Mouse (Mus musculus) lung, embryonic 15.5 days (tissue): ENCODE measurements around the gene Arrdc4. TPM values are rescaled to one million over a fixed set of nuclear protein-coding genes. Genes with fewer than 3 reads are reported as not detected.

Experiments used
- ATAC-seq: fragments of 200-750 bp; cut with Nextera tagmentation; 2 replicates; pipeline ENCODE4 v1.8.0; 2017; ENCODE audit warnings: moderate number of reproducible peaks, borderline replicate concordance; ENCODE audit not compliant: low FRiP score, low TSS enrichment; ENCODE audit errors: extremely low read depth
- H3K27ac ChIP-seq: fragments of 300-500 bp; sonication (generic); 2 replicates; pipeline ENCODE4 v1.5.1; 2015; ENCODE audit warnings: moderate library complexity, mild to moderate bottlenecking, inconsistent platforms
- H3K27me3 ChIP-seq: fragments of 300-500 bp; sonication (generic); 2 replicates; pipeline ENCODE4 v1.6.1; 2015; ENCODE audit warnings: inconsistent platforms
- H3K36me3 ChIP-seq: fragments of 300-500 bp; sonication (generic); 2 replicates; pipeline ENCODE4 v1.6.1; 2015; ENCODE audit warnings: inconsistent platforms
- H3K4me1 ChIP-seq: fragments of 300-500 bp; sonication (generic); 2 replicates; pipeline ENCODE4 v1.6.1; 2015; ENCODE audit warnings: inconsistent platforms
- H3K4me2 ChIP-seq: fragments of 300-500 bp; sonication (generic); 2 replicates; pipeline ENCODE4 v1.6.1; 2015; ENCODE audit warnings: inconsistent platforms, mild to moderate bottlenecking, moderate library complexity
- H3K4me3 ChIP-seq: fragments of 300-500 bp; sonication (generic); 2 replicates; pipeline ENCODE4 v1.5.1; 2015; ENCODE audit warnings: mild to moderate bottlenecking, inconsistent platforms
- H3K9ac ChIP-seq: fragments of 300-500 bp; sonication (generic); 2 replicates; pipeline ENCODE4 v1.6.1; 2015; ENCODE audit warnings: inconsistent platforms
- H3K9me3 ChIP-seq: fragments of 300-500 bp; sonication (generic); 2 replicates; pipeline ENCODE4 v1.6.1; 2016; ENCODE audit warnings: inconsistent platforms
- WGBS: fragments of 180-500 bp; shearing (Covaris S2); methylation state at CpG from one replicate; pipeline ENCODE4 v1.1.7; 2015; 5-methylcytosine and 5-hydroxymethylcytosine counted together
- polyA plus RNA-seq: library from polyadenylated mRNA; unstranded; fragments of >200 nt; fragmentation: Nextera tagmentation; extraction: Ambion mirVana; gene quantifications from 2 replicates; pipeline ENCODE4 v1.2.1, GENCODE M21; 2015

Arrdc4 gene
- polyA plus RNA-seq, 1 experiment from 2014 or later: 18.4 TPM

DNA sequence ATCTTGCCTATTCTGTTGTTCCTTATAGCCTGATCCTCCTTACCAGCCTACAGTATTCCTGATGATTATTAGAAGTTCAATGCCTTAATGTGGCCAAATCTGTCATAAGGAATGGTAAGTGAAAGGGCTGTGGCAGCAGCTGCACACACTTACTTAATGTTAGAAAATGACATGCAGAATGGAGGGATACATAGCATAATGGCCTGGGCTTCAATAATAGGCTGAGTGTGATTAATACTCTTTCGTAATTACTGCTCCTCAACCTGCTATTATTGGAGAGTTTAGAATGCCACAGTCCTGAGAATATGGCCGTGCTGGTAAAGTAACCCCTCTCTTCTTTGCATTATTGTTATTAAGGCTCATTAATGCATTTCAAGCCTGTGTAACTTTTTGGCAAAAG lies 4.8 kb downstream of the Arrdc4 start:
- Histone ChIP-seq H3K27ac (no peak overlapping the region), H3K4me2 (no peak overlapping the region), H3K9me3 (no peaks in the 10 kb centered on the region), H3K9ac (no peak overlapping the region), H3K27me3 (no peaks in the 10 kb centered on the region), H3K36me3 (peaks cover 52% of the 10 kb centered on the region), H3K4me1 (peaks cover 19% of the 10 kb centered on the region), H3K4me3 (no peak overlapping the region)
- WGBS: 95% methylated on average over 2 of the region's 2 CpGs
- ATAC-seq: no peak

DNA sequence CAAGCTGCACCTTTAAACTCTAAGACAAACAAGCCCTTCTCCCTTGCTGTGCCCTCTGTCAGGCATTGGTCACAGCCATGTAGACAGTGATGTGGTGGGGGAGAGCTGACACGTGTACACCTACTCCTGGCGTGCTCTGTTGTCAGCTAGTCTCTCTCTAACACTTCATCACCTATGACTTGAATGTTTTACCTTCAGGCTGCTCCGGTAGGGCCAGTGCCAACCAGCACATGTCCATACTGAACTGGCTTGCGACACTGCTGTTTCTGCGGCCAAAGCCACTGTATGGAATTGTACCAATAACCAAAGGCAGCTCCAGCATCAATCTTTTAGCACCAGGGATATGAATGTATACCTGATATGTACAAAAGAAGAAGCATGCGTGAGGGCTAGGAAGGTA lies 8.3 kb downstream of the Arrdc4 start:
- Histone ChIP-seq H3K4me2 (no peak overlapping the region), H3K9me3 (no peaks in the 10 kb centered on the region), H3K4me1 (no peaks in the 10 kb centered on the region), H3K9ac (no peak overlapping the region), H3K4me3 (no peak overlapping the region), H3K27me3 (no peaks in the 10 kb centered on the region), H3K27ac (no peak overlapping the region), H3K36me3 (peaks cover 66% of the 10 kb centered on the region)
- ATAC-seq: no peak
- WGBS: 84% methylated on average over 6 of the region's 6 CpGs

DNA sequence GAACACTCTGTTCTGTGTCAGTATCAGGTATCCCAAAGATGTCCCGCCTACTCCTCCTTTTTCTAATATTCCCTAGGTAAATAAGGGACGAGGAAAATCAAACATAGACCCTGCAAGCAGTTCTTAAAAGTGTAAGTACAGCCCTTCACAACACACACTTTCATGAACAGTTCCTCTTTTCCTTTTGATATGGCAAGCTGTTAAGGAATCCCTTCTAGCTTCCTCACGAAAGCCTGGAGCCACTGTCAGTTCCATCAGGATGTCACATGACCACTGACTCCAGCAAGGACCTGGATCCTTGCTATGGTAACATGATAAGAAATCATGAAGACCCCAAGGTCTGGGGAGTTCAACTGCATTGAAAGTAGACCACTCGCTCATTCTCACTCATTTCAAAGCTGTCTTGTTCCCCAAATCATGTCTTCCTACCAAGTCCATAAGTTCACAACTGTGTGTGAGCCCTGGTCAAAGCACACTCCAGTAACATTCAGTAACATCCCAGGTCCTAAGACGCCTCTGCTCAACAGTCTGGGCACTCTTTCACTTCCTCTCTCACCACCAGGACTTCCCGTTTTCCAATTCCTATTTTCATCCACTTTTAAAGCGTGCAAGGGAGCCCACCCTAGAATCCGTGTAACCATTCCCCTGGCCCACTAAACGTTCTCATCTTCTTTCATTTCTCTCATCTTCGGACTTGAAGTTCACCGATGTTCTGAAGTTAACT lies 10.2 kb downstream of the Arrdc4 start:
- WGBS: 81% methylated on average over 11 of the region's 11 CpGs

DNA sequence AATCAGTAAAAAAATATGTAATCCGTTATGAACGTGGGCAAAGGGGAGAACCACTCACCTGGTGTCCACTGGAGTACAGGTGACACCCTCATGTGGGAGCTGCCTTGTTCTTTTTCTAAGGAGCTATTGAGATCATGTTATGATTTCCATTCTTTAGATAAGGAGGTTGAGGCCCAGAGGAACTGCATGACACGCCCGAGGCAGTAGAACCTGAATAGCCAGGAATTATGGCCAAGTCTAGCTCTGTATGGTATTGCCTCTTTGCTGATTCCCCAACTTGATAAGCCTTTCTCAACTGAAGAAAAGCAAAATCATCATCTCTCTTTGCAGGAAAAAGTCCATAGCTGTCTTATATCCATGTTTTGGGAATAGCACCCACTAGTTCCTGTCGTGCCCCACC lies 22.7 kb downstream of the Arrdc4 start:
- H3K4me2 ChIP-seq: no peak overlapping the region
- no peaks in the 10 kb centered on the region for H3K36me3 ChIP-seq
- 70% methylated on average over 5 of the region's 5 CpGs for WGBS
- no peak for ATAC-seq
- no peak overlapping the region for H3K9ac ChIP-seq
- no peak overlapping the region for H3K27ac ChIP-seq
- H3K27me3 ChIP-seq: no peaks in the 10 kb centered on the region
- no peaks in the 10 kb centered on the region for H3K9me3 ChIP-seq
- peaks cover 8% of the 10 kb centered on the region; the same call in 1 of the 2 replicates for H3K4me1 ChIP-seq
- no peak overlapping the region for H3K4me3 ChIP-seq

More for the DNA sequence above, 10.2 kb downstream of the Arrdc4 start:
- Histone ChIP-seq H3K27me3 (no peaks in the 10 kb centered on the region), H3K4me1 (no peaks in the 10 kb centered on the region), H3K4me3 (no peak overlapping the region), H3K36me3 (peaks cover 55% of the 10 kb centered on the region), H3K4me2 (no peak overlapping the region), H3K9ac (no peak overlapping the region), H3K27ac (no peak overlapping the region), H3K9me3 (no peaks in the 10 kb centered on the region)
- ATAC-seq: no peak

DNA sequence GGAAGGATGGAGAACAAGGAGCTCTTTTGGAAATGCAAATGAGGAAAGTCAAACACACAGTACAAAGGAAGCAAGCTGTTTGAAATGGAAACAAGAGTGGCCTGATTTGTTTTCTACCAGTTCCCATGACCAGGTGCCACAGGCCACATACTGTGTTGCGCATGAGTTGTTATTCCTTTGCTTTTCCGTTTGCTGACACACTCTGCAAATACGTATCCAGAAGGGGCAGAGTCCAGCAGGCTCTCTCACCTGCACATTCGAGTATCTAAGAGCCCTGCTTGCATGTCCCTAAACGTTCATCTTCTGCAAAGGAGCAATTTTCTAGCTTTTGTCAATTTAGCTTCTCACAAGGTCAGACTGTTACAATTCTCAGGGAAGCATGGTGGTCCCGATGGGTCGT lies 24.3 kb downstream of the Arrdc4 start:
- Histone ChIP-seq H3K9me3 (no peaks in the 10 kb centered on the region), H3K4me1 (peaks cover 8% of the 10 kb centered on the region; the same call in 1 of the 2 replicates), H3K9ac (no peak overlapping the region), H3K27ac (no peak overlapping the region), H3K27me3 (no peaks in the 10 kb centered on the region), H3K4me2 (no peak overlapping the region), H3K36me3 (no peaks in the 10 kb centered on the region), H3K4me3 (no peak overlapping the region)
- WGBS: 78% methylated on average over 7 of the region's 7 CpGs
- ATAC-seq: no peak

DNA sequence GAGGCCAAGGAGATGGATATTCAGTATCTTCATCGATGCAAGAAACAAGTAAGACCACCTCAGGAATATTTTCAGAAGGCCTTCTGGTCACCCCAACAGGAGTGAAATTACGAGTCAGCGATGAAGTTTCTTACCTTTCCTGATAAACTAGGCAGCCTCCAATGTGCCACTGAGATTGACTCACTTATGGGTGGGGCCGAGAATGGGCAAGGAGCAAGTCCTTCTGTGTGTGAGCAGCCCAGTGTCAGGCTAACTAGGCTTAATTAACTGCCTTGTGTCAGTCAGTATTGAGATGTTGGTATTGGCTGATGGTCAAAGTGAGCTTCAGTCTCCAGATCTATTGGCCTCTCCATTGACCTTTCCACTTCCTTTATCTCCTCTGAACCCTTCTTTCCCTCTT lies 27.5 kb downstream of the Arrdc4 start:
- Histone ChIP-seq H3K27me3 (no peaks in the 10 kb centered on the region), H3K27ac (no peak overlapping the region), H3K36me3 (no peaks in the 10 kb centered on the region), H3K4me1 (peaks cover 16% of the 10 kb centered on the region), H3K9ac (no peak overlapping the region), H3K4me2 (no peak overlapping the region), H3K9me3 (no peaks in the 10 kb centered on the region), H3K4me3 (no peak overlapping the region)
- ATAC-seq: no peak
- WGBS: 87% methylated on average over 4 of the region's 4 CpGs

DNA sequence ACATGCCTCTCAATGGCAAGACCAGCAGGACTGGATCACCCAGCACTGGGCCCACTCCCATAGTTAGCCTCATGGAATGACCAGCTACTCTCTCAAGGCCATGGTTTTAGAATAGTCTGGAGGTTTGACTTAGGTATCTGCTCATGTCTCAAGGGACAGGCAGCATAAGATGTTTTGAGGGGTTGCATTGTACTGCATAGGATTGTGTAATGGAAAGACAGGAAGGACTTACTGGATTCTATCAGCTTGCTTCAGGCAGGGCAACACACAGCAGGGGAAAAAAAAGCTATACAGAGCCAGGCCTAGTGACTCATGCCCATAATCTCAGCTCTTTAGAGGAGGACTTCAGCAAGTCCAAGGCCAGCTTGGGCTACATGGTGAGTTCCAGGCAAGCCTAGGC lies 31.1 kb downstream of the Arrdc4 start:
- Histone ChIP-seq H3K4me1 (peaks cover 17% of the 10 kb centered on the region), H3K4me2 (peak overlapping the region; percentile 38), H3K4me3 (no peak overlapping the region), H3K36me3 (no peaks in the 10 kb centered on the region), H3K9me3 (no peaks in the 10 kb centered on the region), H3K27me3 (no peaks in the 10 kb centered on the region), H3K27ac (peak overlapping the region; percentile 21; the same call in 1 of the 2 replicates), H3K9ac (no peak overlapping the region)
- peak; percentile 31; the same call in 1 of the 2 replicates for ATAC-seq

DNA sequence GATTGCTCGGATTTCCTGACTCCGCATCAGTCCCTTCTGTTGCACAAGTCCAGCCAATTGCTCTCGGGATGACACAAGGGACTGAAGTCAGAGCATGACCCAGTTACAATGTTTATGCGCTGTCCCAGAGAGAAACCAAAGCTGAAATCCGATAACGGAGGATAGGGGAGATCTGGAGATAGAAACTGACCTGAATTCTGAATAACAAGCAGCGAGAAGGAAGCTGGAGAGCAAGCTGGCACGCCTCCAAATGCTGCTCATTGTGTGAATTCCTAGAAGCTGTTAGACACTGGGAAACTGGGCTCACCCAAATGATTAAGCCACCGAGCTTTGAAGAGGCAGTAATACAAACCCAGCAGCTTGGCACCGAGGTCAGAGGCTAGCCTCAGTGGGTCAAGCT lies 31.5 kb downstream of the Arrdc4 start:
- peak; percentile 62 for ATAC-seq
- peak overlapping the region; percentile 18; the same call in 1 of the 2 replicates for H3K9ac ChIP-seq
- H3K4me3 ChIP-seq: 0 out of 2 replicates have a peak overlapping the region, but pooled peaks have one; percentile 7
- peaks cover 22% of the 10 kb centered on the region for H3K4me1 ChIP-seq
- no peaks in the 10 kb centered on the region for H3K27me3 ChIP-seq
- H3K9me3 ChIP-seq: no peaks in the 10 kb centered on the region
- 13% methylated on average over 10 of the region's 10 CpGs for WGBS
- H3K36me3 ChIP-seq: no peaks in the 10 kb centered on the region
- peak overlapping the region; percentile 21; the same call in 1 of the 2 replicates for H3K27ac ChIP-seq
- H3K4me2 ChIP-seq: peak overlapping the region; percentile 38

DNA sequence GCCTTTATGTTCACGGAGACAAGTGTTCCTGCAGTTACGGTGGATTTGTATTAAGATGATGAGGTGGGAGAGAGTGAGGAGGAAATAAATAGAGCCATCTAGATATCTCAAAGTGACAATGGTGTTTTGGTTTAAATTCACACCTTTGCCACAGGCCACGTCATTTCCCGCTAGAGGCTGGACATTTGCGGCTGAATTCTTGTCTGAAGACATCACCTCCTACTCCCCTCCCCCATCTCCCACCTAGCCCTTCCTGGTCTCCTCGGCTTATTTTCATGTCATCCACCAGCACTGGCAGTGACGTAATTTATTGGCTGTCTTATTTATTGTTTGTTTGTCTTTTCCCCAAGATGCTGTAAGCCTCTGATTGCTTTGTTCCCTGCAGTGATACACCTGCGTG lies 32.1 kb downstream of the Arrdc4 start:
- Histone ChIP-seq H3K4me3 (no peak overlapping the region), H3K9ac (no peak overlapping the region), H3K4me1 (peaks cover 22% of the 10 kb centered on the region), H3K27me3 (no peaks in the 10 kb centered on the region), H3K9me3 (no peaks in the 10 kb centered on the region), H3K36me3 (no peaks in the 10 kb centered on the region), H3K27ac (0 out of 2 replicates have a peak overlapping the region, but pooled peaks have one; percentile 21), H3K4me2 (peak overlapping the region; percentile 38; the same call in 1 of the 2 replicates)
- WGBS: 44% methylated on average over 8 of the region's 8 CpGs
- no peak for ATAC-seq

DNA sequence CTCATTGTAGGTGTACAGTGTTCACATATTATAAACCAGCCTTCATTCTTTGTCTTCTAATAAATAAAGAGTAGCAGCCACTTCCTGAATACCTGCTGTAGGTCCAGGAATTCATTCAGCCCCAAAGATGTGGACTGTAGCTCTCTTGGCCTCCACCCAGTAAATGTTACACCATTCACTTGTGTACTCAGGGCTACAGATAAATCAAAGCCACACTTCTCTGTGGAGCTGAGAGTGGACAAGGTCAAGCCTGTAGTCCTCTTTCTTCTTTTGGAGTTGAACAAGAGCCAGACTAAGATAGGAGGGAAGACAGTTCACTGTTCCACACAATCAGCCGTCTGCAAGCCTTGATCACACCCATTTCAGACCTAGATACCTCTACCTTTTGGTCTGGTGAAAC lies 36.1 kb downstream of the Arrdc4 start:
- H3K9me3 ChIP-seq: no peaks in the 10 kb centered on the region
- peaks cover 18% of the 10 kb centered on the region for H3K4me1 ChIP-seq
- no peaks in the 10 kb centered on the region for H3K27me3 ChIP-seq
- ATAC-seq: no peak
- WGBS: 31% methylated on average over 1 of the region's 1 CpGs
- no peak overlapping the region for H3K4me3 ChIP-seq
- H3K9ac ChIP-seq: no peak overlapping the region
- H3K4me2 ChIP-seq: no peak overlapping the region
- H3K27ac ChIP-seq: no peak overlapping the region
- no peaks in the 10 kb centered on the region for H3K36me3 ChIP-seq

DNA sequence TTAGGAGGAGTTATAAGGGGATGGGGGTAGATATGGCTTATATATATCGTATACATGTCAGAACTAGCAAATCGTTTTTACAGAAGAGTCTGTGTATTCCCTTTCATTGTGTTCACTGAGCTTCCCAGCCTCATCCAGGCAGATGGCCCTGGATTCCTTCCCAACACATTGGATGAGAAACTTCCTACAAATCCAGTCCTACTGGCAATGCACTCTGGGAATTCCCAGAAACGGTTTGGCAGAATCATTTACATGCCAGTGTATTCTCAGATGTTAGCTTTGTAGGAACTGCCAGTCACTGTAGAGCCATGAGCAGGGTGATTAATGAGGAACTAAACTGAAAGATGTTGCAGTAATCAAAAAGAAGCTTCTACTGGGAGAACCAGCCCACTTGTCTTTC lies 36.6 kb downstream of the Arrdc4 start:
- no peak overlapping the region for H3K4me3 ChIP-seq
- no peak for ATAC-seq
- H3K36me3 ChIP-seq: no peaks in the 10 kb centered on the region
- H3K9me3 ChIP-seq: no peaks in the 10 kb centered on the region
- 76% methylated on average over 3 of the region's 3 CpGs for WGBS
- H3K27me3 ChIP-seq: no peaks in the 10 kb centered on the region
- H3K27ac ChIP-seq: no peak overlapping the region
- no peak overlapping the region for H3K4me2 ChIP-seq
- H3K9ac ChIP-seq: no peak overlapping the region
- peaks cover 13% of the 10 kb centered on the region for H3K4me1 ChIP-seq

DNA sequence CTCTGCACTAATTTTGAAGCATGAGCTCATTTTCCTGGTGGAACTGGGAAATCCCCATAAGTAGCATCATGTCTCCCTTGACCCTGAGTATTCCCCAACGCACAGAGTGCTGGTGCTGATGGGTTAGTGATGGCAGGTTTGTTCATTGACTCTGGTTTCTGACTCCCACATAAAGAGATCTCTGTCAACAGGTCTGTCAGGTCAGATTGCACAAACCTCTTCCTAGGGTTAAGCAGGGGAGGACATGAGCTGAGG lies 39.8 kb downstream of the Arrdc4 start:
- Histone ChIP-seq H3K27me3 (no peaks in the 10 kb centered on the region), H3K9me3 (no peaks in the 10 kb centered on the region), H3K36me3 (no peaks in the 10 kb centered on the region), H3K4me3 (no peak overlapping the region), H3K27ac (no peak overlapping the region), H3K9ac (no peak overlapping the region), H3K4me1 (0 out of 2 replicates have a peak, but pooled peaks cover 6% of the 10 kb centered on the region), H3K4me2 (no peak overlapping the region)
- no peak for ATAC-seq
- 54% methylated on average over 1 of the region's 1 CpGs for WGBS
